Mouse (Mus musculus) midbrain, postnatal 0 days (tissue): ENCODE results near the gene Usp15. TPM values are rescaled to one million over a fixed set of nuclear protein-coding genes. Genes with fewer than 3 reads are reported as not detected.
"Not testable (repeated sequence)": the region's sequence is repeated elsewhere in the genome, so short reads cannot be mapped to it uniquely, and the experiment has no call there.

Experiments
- ATAC-seq: fragments of 200-750 bp; cut with Nextera tagmentation; 2 replicates; pipeline ENCODE4 v1.8.0; 2017; ENCODE audit warnings: moderate number of reproducible peaks, mild to moderate bottlenecking, moderate TSS enrichment, moderate library complexity; ENCODE audit not compliant: low FRiP score
- DNase-seq: peaks from one replicate; pipeline ENCODE4 v3.0.0-alpha.2; 2015; ENCODE audit warnings: low spot score
- H3K27ac ChIP-seq: fragments of 300-500 bp; sonication (generic); 2 replicates; pipeline ENCODE4 v1.5.1; 2014; ENCODE audit warnings: low read depth, mild to moderate bottlenecking, low read length, mixed read lengths
- H3K27me3 ChIP-seq: fragments of 300-500 bp; sonication (generic); 2 replicates; pipeline ENCODE4 v1.6.1; 2014; ENCODE audit warnings: low read length, control low read depth, mixed read lengths; ENCODE audit not compliant: insufficient read depth
- H3K36me3 ChIP-seq: fragments of 300-500 bp; sonication (generic); 2 replicates; pipeline ENCODE4 v1.6.1; 2014; ENCODE audit warnings: low read length, control low read depth, mixed read lengths; ENCODE audit not compliant: insufficient read depth
- H3K4me1 ChIP-seq: fragments of 300-500 bp; sonication (generic); 2 replicates; pipeline ENCODE4 v1.6.1; 2014; ENCODE audit warnings: mild to moderate bottlenecking, control low read depth, antibody characterized with exemption, low read length, mixed read lengths; ENCODE audit not compliant: insufficient read depth
- H3K4me2 ChIP-seq: fragments of 300-500 bp; sonication (generic); 2 replicates; pipeline ENCODE4 v1.6.1; 2014; ENCODE audit warnings: low read depth, mild to moderate bottlenecking, low read length, mixed read lengths; ENCODE audit not compliant: poor library complexity, severe bottlenecking
- H3K4me3 ChIP-seq: fragments of 300-500 bp; sonication (generic); 2 replicates; pipeline ENCODE4 v1.5.1; 2014; ENCODE audit warnings: low read depth, mild to moderate bottlenecking, low read length, moderate library complexity
- H3K9ac ChIP-seq: fragments of 300-500 bp; sonication (generic); replicated peaks from 2 replicates; pipeline ENCODE4 v1.6.1; 2014; ENCODE audit warnings: mild to moderate bottlenecking, low read length, moderate library complexity, mixed read lengths; ENCODE audit not compliant: poor library complexity, severe bottlenecking
- H3K9me3 ChIP-seq: fragments of 300-500 bp; sonication (generic); 2 replicates; pipeline ENCODE4 v1.6.1; 2016; ENCODE audit warnings: low read length, control low read depth
- CTCF ChIP-seq: IDR thresholded peaks from 2 replicates; pipeline ENCODE4 v1.5.1; 2016; ENCODE audit warnings: antibody characterized with exemption, mild to moderate bottlenecking
- WGBS: fragments of 180-500 bp; shearing (Covaris S2); extraction: QIAGEN DNeasy Blood & Tissue Kit; methylation state at CpG from one replicate; pipeline ENCODE4 v1.1.7; 2014; 5-methylcytosine and 5-hydroxymethylcytosine counted together
- polyA plus RNA-seq: library from polyadenylated mRNA; unstranded; fragments of >200 nt; fragmentation: Nextera tagmentation; extraction: Ambion mirVana; gene quantifications from 2 replicates; pipeline ENCODE4 v1.2.1, GENCODE M21; 2015
- total RNA-seq: library from RNA; depleted of rRNA; stranded (reverse); fragments of >200 nt; gene quantifications from 2 replicates; pipeline ENCODE4 v1.2.3, GENCODE M21; 2014; rRNA removed

Usp15 gene
- total RNA-seq, result 62.0 and 88.5 TPM in 2 replicates
- 57.7 and 65.4 TPM in 2 replicates for polyA plus RNA-seq

DNA sequence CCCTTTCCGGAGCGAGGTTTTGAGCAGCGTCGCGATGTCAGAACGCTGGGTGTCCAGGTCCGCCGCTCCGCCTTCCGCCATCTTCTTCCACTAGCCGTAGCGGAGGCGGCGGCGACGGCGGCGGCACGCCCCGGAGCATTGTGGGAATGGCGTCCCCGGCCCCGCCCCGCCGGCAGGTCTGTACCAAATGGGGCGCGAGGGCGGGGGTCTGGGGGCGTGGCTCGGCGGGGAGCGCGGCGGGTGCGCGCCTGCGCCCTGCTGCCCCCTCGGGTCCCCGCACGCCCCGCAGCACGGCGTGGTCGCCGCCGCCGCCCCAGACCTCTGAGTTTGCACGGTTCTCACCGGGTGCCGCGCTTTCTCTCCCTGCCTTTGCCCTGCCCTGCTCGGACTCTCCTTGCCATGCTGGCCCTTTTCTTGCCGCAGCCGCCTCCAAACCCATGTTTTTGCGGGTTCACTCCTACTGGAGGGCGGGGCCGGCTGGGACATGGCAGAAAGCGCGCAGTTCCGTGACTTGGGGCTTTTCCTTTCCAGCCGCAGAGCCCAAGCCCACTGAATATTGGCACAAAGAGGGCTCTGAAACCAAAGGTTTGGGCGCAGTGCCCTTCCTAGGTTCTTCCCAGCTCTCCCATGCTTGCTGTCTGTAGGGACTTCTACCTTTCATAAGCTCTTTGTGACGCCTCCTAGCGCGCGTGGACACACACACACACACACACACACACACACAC is at the start of gene Usp15:
Gene Usp15, minus strand, starts transcription at position 161 of the 725 bp plus-strand sequence.
- peak within 1 kb of the TSS; percentile 95 for H3K4me3 ChIP-seq
- under 1% methylated on average over 47 of the region's 66 CpGs for WGBS
- H3K9ac ChIP-seq, result peak within 1 kb of the TSS; percentile 99
- DNase-seq (peak; percentile 95), ATAC-seq (peak; percentile 94)
- no peaks in the 10 kb centered on the region for H3K27me3 ChIP-seq
- H3K36me3 ChIP-seq, result no peaks in the 10 kb centered on the region
- H3K27ac ChIP-seq, result peak within 1 kb of the TSS; percentile 98
- H3K4me2 ChIP-seq, result peak within 1 kb of the TSS; percentile 66
- H3K9me3 ChIP-seq, result no peaks in the 10 kb centered on the region
- H3K4me1 ChIP-seq, result peaks cover 6% of the 10 kb centered on the region; the same call in 1 of the 2 replicates
- peak; percentile 27; the same call in 1 of the 2 replicates for TF ChIP-seq CTCF

DNA sequence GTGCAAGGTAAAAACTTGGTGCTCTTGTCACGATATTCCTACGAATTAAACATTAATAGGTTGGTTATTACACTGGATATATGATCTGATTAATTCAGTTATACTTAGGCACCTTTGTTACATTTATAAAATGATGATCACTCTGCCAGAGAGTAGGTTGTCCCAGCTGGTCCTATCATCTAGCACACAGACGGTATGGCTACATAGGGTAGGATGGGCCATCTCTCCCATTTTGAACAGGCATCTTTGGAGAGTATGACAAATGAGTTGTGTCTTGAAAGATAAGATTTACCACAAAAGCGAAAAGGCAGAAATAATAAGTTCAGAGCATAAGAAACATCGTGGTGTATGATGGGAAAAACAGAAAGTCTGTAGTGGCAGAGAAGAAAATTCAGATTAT is 32.6 kb upstream of the Usp15 start:
- 94% methylated on average over 5 of the region's 5 CpGs for WGBS
- no peaks in the 10 kb centered on the region for H3K27me3 ChIP-seq

DNA sequence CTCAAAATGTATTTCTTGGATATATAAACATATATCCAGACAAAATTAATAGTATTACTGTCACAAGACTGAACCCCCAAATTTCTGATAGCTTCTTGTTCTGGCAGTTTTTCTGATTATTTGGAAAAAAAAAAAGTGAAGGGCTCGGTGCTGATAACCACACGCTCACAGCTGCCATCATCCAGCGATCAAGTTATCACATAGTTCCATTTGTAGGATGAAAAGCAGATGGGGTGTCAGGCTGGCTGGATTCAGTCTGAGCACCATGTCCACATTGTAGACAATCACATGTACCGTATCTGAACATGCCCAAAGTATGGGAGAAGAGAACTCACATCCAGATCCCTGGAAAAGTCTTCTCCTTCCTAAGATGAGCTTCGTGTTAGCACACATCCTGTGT is 26.0 kb upstream of the Usp15 start:
- Histone ChIP-seq H3K4me2 (no peak overlapping the region), H3K4me1 (no peaks in the 10 kb centered on the region), H3K27ac (no peak overlapping the region), H3K27me3 (no peaks in the 10 kb centered on the region), H3K9ac (no peak overlapping the region), H3K4me3 (no peak overlapping the region), H3K36me3 (no peaks in the 10 kb centered on the region), H3K9me3 (0 out of 2 replicates have a peak, but pooled peaks cover 3% of the 10 kb centered on the region)
- no peak for TF ChIP-seq CTCF
- 96% methylated on average over 5 of the region's 5 CpGs for WGBS
- ATAC-seq (no peak), DNase-seq (no peak)

More for the DNA sequence above, 32.6 kb upstream of the Usp15 start:
- H3K4me1 ChIP-seq, result no peaks in the 10 kb centered on the region
- H3K4me2 ChIP-seq, result no peak overlapping the region
- no peak overlapping the region for H3K9ac ChIP-seq
- TF ChIP-seq CTCF, result no peak
- no peak for DNase-seq
- no peak for ATAC-seq
- no peaks in the 10 kb centered on the region for H3K36me3 ChIP-seq
- no peak overlapping the region for H3K27ac ChIP-seq
- H3K9me3 ChIP-seq, result 0 out of 2 replicates have a peak, but pooled peaks cover 3% of the 10 kb centered on the region
- no peak overlapping the region for H3K4me3 ChIP-seq

DNA sequence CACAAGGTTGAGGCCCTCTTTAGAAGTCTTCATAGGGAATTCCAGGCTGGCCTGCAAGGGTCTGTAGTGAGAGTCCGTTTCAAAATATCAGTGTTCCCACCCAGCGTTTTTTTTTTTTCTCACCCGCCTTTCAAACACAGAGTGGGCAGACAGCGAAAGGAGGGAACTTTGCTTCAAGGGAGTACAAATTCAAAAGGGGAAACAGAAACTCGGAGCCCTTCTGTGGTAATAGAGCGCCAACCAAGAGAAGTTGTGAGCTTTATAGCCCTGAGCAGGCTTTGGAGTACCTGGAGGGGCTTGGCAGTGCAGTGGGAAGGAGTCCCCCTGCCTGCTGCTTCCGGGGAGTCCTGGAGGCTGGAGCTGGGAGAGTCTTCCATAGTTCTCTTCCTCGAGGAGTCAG is 12.7 kb upstream of the Usp15 start:
- TF ChIP-seq CTCF, result no peak
- ATAC-seq (no peak), DNase-seq (no peak)

DNA sequence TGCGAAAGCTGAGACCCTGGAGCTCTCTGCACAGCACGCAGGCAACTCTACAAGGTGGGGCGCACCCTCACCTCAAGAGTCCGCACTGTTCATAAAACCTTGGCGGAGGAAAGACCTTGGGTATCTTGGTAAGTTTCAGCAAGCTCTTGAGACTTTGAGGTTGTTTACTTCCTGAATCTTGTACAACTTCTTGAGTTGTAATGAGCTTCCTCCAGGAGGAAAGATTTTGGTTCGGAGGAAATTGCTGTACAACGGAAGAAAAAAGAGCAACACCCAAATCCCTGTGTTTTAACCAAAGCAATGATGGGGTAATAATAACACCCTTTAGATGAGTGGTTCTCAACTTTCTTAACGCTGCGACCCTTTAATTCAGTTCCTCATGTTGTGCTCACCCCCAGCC is 11.5 kb upstream of the Usp15 start:
- DNase-seq (no peak), ATAC-seq (no peak)
- H3K4me1 ChIP-seq, result no peaks in the 10 kb centered on the region
- H3K4me3 ChIP-seq, result no peak overlapping the region
- no peaks in the 10 kb centered on the region for H3K27me3 ChIP-seq
- H3K9me3 ChIP-seq, result no peaks in the 10 kb centered on the region
- no peak for TF ChIP-seq CTCF
- H3K9ac ChIP-seq, result no peak overlapping the region
- WGBS, result 96% methylated on average over 9 of the region's 9 CpGs
- no peaks in the 10 kb centered on the region for H3K36me3 ChIP-seq
- H3K4me2 ChIP-seq, result no peak overlapping the region
- H3K27ac ChIP-seq, result no peak overlapping the region

More for the DNA sequence above, 12.7 kb upstream of the Usp15 start:
- Histone ChIP-seq H3K27ac (no peak overlapping the region), H3K4me2 (no peak overlapping the region), H3K9ac (no peak overlapping the region), H3K4me1 (no peaks in the 10 kb centered on the region), H3K36me3 (no peaks in the 10 kb centered on the region), H3K27me3 (no peaks in the 10 kb centered on the region), H3K9me3 (no peaks in the 10 kb centered on the region), H3K4me3 (no peak overlapping the region)
- WGBS, result 76% methylated on average over 8 of the region's 8 CpGs

DNA sequence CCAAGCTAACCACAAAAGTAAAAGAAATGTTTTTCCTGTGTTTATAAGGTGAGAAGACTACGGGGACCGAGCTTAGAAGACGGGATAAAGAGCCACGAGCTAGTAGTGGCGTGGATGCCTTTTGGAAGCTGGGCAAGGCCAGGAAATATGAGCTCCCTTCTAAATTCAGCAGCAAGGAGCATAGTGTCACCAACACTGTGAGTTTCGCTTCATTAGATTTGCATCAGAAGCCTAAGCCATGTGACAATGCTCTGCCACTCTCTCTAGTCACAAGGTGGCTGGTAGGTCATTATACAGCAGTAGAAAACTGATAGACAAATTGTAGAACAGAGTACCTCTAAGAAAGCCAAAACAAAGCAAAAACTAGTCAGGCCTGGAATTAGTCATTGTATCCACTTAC is 9.3 kb upstream of the Usp15 start:
- no peak overlapping the region for H3K4me2 ChIP-seq
- no peak for ATAC-seq
- WGBS, result 91% methylated on average over 6 of the region's 6 CpGs
- H3K9ac ChIP-seq, result no peak overlapping the region
- H3K9me3 ChIP-seq, result no peaks in the 10 kb centered on the region
- no peak overlapping the region for H3K4me3 ChIP-seq
- no peak overlapping the region for H3K27ac ChIP-seq
- H3K4me1 ChIP-seq, result no peaks in the 10 kb centered on the region
- no peak for TF ChIP-seq CTCF
- no peak for DNase-seq
- no peaks in the 10 kb centered on the region for H3K36me3 ChIP-seq
- no peaks in the 10 kb centered on the region for H3K27me3 ChIP-seq

DNA sequence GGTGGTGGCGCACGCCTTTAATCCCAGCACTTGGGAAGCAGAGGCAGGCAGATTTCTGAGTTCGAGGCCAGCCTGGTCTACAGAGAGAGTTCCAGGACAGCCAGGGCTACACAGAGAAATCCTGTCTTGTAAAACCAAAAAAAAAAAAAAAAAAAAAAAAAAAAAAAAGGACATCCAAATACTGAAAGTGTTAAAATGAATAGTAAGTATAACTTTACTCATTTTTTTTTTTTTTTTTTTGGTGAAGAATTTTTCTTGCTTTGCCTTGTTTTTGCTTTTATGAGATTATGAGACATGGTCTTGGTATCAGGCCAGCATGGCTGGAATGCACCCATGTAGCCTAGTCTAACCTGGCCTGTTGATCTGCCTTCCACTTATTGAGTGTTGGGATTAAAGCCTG is 8.6 kb upstream of the Usp15 start:
- H3K27ac ChIP-seq, result not testable (repeated sequence)

More for the DNA sequence above, 8.6 kb upstream of the Usp15 start:
- not testable (repeated sequence) for H3K9ac ChIP-seq, H3K27me3 ChIP-seq, H3K4me1 ChIP-seq, H3K4me3 ChIP-seq, H3K36me3 ChIP-seq, H3K9me3 ChIP-seq, DNase-seq, H3K4me2 ChIP-seq, ATAC-seq
- WGBS, result 94% methylated on average over 3 of the region's 3 CpGs
